Mouse (Mus musculus) testis, adult 2 months (tissue): Measurements from ENCODE around the gene Ube2g2.

Experiments
- CTCF ChIP-seq: fragments of 200-500 bp; IDR thresholded peaks from 2 replicates; pipeline ENCODE4 v1.5.1; 2012; ENCODE audit warnings: low read depth, mild to moderate bottlenecking, inconsistent platforms, low read length, moderate library complexity; ENCODE audit not compliant: control insufficient read depth, insufficient read depth, insufficient replicate concordance
- POLR2A ChIP-seq: fragments of 200-500 bp; IDR thresholded peaks from 2 replicates; pipeline ENCODE4 v1.6.1; 2012; ENCODE audit warnings: low read depth, mild to moderate bottlenecking, inconsistent platforms, low read length, moderate library complexity; ENCODE audit not compliant: control insufficient read depth

- TF ChIP-seq CTCF = no peak
- no peak for TF ChIP-seq POLR2A
These were observed 26.0 kb upstream of the Ube2g2 start for GRCm38 (mm10) chr10:77596060-77596459.
